Mouse (Mus musculus): ENCODE measurements around the gene Ltbp1.

The Ltbp1 gene

DNA sequence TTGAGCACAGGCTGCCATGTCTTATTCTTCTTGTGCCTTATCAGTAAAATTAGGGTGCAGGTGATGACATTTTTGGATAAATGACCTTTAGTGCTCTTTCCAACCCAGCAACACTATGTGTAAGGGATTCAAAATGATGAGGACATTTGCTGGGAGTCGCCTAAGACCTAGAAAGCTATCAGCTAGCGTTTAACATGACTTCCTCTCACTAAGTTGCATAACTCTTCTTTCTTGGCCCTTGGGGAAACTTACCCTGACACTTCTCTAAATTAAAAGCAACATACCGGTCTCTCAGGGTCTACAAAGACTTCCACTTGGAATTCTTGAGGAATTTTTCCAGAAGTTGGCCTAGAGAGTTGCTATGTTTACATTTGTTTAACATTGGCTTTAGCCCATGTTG, 348.0 kb downstream of the Ltbp1 start:
- no peak for DNase-seq (ENCODE audit: low spot score in 2 of 2)

DNA sequence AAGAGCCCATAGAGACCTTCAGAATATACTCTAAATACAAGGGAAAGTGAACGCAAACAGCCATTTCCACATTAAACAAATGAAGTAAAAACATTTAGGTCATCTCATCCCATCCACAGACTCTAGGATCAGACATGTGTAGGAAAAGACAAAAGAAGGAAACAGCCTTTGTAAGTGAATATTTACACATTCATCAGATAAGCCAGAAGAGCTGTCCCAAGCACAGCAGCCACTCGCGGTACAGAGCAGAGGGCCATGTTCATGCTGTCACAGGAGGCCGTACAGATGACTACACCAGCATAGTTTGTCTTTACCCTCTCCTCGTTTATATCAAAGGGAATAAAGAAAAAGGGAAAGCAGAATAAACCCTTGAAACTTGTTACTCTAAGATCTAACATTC, 350.1 kb downstream of the Ltbp1 start:
- no peak for DNase-seq (ENCODE audit: low spot score in 2 of 2)

DNA sequence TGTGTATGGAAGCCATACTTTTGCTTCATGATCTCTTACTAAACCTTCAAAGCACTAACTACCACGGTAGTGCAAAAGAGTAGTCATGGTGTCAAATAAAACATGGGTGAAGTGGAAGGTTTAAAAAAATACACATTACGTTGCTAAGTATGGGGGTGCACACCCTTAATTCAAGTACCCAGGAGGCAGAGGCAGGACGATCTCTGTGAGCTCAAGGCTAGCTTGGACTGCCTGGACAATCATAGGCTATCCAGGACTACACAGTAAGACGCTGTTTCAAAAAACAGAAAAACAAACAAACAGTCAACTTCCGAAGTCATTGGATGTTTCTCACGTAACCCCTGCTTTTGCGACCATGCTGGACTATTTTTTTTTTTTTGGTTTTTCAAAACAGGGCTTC, 354.7 kb downstream of the Ltbp1 start:
- DNase-seq (ENCODE audit: low spot score in 2 of 2) = no peak

DNA sequence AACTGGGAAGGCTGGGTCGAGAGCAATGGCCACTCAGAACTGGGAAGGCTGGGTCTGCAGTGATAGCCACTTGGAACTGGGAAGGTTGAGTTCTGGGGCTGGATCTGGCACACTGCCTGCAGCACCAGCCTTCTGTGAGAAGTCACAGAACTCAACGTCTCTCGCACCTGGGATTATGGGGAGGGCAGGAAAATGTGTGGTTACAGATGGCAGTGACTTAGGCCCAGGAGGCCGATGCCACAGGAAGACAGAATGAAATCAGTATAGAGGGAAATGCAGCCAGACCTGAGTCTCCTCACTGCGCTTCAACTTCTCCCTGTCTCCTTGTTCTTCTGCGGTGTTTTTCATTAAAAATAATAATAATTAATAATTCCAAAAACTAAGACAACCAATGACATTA, 361.0 kb downstream of the Ltbp1 start:
- no peak for DNase-seq (ENCODE audit: low spot score in 2 of 2)

GRCm38 (mm10) chr17:75367486-75368155, 362.3 kb downstream of the Ltbp1 start:
- no peak for DNase-seq (ENCODE audit: low spot score in 2 of 2)

- no peak for DNase-seq (ENCODE audit: low spot score in 2 of 2)
These were observed 363.2 kb downstream of the Ltbp1 start for GRCm38 (mm10) chr17:75368580-75368979.

- no peak for DNase-seq (ENCODE audit: low spot score in 2 of 2)
These were observed 364.0 kb downstream of the Ltbp1 start for GRCm38 (mm10) chr17:75369351-75369750.

GRCm38 (mm10) chr17:75370120-75370519, 364.8 kb downstream of the Ltbp1 start:
- DNase-seq (ENCODE audit: low spot score in 2 of 2) = no peak

DNA sequence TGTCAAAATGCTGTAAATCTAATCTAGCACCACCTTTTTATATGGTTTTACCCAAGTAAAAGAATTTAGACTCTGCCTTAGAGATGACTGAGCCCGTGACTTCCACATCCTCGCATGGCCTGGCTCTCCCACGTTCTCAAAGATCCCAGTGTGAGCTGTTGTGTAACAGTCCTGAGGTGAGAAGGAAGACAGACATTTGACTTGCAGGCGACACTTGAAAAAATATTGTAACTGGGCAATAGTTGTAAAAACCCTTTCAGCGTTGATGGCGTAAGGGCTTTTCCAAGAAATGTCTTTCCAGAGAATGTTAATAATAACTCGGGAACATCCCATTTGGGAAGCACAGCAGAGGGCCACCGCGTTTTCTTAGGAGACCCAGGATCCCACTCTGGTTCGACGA, 366.3 kb downstream of the Ltbp1 start:
- no peak for DNase-seq (ENCODE audit: low spot score in 2 of 2)

- DNase-seq (ENCODE audit: low spot score in 2 of 2) = peak; percentile 59 to 84
These were observed 367.0 kb downstream of the Ltbp1 start for GRCm38 (mm10) chr17:75372371-75372770.

DNA sequence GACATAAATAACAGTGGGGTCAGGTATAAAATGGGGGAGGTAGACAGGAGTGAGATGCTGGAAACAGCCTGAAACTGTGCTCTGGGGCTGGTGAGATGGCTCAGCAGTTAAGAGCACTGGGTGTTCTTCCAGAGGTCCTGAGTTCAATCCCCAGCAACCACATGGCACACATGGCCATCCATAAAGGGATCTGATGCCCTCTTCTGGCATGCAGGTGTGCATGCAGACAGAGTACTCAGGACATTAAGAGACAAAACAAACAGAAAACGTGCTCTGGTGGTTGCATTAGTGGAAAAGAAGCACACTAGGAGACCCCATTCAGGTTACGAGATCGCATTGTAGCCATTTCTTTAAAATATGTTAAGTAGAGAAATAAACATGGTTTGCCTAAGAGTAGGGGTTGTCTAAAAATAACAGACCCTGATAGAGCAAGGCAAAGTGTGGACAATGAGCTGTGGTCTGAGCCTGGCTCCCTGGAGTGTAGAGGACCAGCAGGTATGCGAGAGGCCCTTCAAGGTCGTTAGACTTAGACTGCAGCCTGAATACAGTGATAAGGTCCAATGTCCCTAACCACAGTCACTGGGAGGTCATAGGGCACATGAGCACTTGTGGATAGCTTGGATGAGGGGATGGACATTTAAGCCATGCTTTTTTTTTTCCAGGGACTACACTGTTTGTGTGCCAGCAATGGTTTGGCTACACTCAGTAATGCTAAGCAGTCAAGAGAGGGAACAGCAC, 369.1 kb downstream of the Ltbp1 start:
- no peak for DNase-seq (ENCODE audit: low spot score in 2 of 2)

GRCm38 (mm10) chr17:75378256-75378871, 373.0 kb downstream of the Ltbp1 start:
- DNase-seq (ENCODE audit: low spot score in 2 of 2) = no peak

DNA sequence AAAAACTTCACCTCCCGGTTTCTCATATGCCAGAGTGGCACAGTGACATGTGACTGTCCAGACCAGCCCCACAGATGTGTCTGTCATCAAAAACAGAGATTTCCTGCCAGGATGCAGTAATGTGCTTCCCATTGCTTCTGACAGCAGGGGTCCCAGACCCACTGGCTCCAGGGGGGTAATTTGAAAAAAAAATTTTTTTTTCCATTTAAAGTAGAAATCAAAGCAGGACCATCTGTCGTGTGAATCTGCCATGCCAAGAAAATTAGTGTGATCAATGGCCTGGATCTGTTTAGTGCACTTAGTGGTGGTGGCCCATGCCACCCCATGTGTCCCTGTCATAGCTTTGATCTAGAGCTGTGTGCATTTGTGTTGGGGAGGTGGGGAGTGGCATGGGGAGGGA, 374.8 kb downstream of the Ltbp1 start:
- DNase-seq (ENCODE audit: low spot score in 2 of 2) = no peak

GRCm38 (mm10) chr17:75388402-75388801, 383.0 kb downstream of the Ltbp1 start:
- DNase-seq (ENCODE audit: low spot score in 2 of 2) = peak in 1 of 2 experiments; percentile 4

DNA sequence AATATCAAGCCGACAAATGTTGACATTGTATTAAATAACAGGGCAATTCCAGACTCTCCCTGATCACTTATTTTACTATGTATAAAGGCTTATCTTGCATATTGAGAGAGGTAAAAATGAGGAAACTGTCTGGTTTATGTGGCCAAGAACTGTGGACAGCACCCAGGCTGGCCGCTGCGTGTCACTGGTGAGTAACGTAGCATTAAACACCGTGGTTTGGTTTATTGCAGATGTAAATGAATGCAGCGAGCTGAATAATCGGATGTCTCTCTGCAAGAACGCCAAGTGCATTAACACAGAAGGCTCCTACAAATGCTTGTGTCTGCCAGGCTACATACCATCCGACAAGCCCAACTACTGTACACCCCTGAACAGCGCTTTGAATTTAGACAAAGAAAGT, 384.8 kb downstream of the Ltbp1 start:
- no peak for DNase-seq (ENCODE audit: low spot score in 2 of 2)

DNA sequence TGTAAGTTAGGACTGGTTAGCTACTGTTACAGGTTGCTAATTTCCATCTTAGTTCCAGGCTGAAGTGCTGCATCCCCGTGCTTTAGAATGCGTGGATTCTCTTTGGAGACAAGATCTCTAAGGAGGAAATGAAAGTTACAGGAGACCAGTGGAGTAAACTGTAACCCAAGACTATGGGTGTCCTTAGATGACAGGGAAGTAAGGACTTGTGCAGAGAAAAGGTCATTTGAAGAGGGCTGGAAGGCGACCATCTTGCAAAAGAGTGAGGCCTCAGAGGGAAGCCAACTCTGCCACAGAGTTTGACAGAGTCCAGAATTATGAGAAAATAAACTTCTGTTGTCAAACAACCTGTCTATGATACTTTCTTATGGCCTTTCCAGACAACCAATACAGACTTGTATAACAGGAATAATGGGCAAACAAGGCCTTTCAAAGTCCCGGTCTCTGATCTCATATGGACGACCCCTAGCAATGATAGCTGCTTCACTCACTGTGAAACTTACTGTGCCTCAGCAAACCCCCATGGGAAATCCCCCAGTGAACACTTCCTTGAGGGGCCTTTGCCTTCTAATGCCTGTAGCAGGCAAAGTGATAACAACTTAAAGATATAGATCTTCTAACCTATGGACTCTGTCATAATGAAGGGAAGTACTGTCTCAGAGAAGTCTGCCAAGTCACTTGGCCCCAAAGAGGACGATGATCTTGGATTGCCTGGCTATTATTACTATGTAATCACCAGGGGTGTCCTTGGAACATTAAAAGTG, 386.2 kb downstream of the Ltbp1 start:
- no peak for DNase-seq (ENCODE audit: low spot score in 2 of 2)

GRCm38 (mm10) chr17:75406405-75406804, 401.0 kb downstream of the Ltbp1 start:
- DNase-seq (ENCODE audit: low spot score in 2 of 2) = no peak

DNA sequence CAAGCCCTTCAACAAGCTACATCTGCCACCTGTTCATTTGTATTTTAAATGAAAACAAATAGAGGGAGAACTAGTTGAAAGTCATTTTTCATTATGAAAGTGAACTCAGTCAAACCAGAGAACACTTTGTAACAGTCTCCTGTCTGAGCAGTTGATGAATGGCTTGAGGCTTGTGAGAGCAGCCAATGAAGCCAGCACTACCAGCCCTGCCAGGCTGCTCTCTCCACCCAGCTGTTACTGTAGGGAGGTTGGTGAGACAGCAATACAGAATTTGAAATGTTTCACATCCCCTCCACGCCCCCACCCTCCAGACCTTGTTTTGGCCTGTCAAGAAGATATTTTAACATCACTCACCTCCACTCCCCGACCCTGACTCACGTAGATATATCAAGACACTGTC, 411.5 kb downstream of the Ltbp1 start:
- DNase-seq (ENCODE audit: low spot score in 2 of 2) = no peak

DNA sequence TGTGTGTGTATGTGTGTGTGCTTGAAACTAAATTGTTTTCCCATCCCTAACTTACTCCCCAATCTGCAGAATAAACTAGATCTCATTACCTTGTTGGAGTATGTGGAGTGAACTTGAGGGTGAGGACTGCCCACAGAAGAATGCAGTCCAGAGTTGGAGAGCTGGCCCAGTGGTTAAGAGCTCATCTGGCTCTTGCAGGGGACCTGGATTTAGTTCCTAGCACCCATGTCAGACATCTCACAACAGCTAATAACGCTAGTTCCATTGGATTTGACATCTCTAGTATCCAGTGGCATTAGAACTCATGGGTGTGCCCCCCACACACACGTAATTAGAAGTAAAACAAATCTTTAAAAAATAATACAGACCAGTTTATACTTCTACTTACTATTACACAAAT, 428.8 kb downstream of the Ltbp1 start:
- no peak for DNase-seq (ENCODE audit: low spot score in 2 of 2)

GRCm38 (mm10) chr17:75434871-75435270, 429.5 kb downstream of the Ltbp1 start:
- no peak for DNase-seq (ENCODE audit: low spot score in 2 of 2)

DNA sequence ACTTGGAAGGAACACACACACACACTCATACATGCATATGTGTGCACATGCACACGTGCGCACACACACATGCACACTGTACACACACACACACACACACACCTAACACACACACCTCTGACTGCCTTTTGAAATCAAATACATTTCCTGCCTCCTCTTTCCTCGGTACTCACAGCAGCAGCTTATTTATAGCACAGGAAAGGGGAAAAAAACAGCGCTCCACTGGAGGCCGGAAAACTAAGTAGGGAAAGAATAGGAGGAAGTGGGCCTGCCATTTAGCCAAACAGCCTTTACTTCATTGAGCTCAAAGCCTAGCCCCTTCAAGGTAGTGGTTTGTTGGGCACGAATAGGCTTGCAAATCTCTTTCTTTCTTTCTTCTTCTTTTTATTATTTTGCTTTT, 430.2 kb downstream of the Ltbp1 start, which contains the start of gene Rasgrp3:
Gene Rasgrp3 (plus strand): TSS at position 298 of the 400 bp plus-strand sequence.
- no peak for DNase-seq (ENCODE audit: low spot score in 2 of 2)

DNA sequence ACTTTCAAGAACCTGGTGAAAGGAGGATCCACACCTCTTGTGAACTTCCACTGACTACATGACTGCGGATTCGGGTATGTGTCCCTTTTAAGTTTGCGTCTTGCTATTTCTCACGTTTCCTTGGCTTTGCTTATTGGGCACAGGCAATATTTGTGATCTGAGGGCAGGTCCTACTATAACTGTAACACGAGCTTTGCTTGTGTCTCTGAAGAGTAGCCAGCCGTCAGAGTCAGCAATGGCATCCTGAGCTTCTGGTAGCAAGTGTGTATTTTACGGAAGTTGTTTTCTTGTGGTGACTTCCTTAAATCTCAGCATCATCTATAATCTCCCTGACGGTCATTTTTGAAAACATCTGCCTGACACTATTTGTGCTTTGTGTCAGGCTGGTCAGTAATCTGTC, 430.7 kb downstream of the Ltbp1 start:
- DNase-seq (ENCODE audit: low spot score in 2 of 2) = no peak

All from spleen, postnatal 4 days (tissue).